ENCODE assay signal across 27 mouse cellular contexts in genomic region chr11:20136314-20136713, GRCm38 (mm10). TPM values are rescaled to one million over a fixed set of nuclear protein-coding genes. Genes with fewer than 3 reads are reported as not detected.
DNase-seq lines count a peak whose midpoint lies in the region; ATAC-seq lines count a peak whose summit lies in the region.
"Had no signal": no experiment of that assay in that cellular context is flagged by ENCODE, and none has a peak within 500 bp of the region (broad histone marks: within the 10 kb centered on the region; RNA-seq: fewer than 3 reads in every experiment).

No protein-coding gene starts in this region.

- WGBS in liver, embryonic 12.5 days (ENCODE audit: insufficient replicate concordance) = 73% methylated on average over 6 of the region's 6 CpGs
- WGBS in liver, embryonic 11.5 days = 72% methylated on average over 6 of the region's 6 CpGs
- WGBS in kidney, embryonic 14.5 days = 73% methylated on average over 6 of the region's 6 CpGs
- WGBS in forebrain, embryonic 11.5 days = 87% methylated on average over 6 of the region's 6 CpGs

- H3K36me3 ChIP-seq in liver, embryonic 12.5 days = no peaks in the 10 kb centered on the region
- no peaks in the 10 kb centered on the region for H3K36me3 ChIP-seq in liver, embryonic 11.5 days (ENCODE audit: control insufficient read depth, insufficient read depth, low read length)
- no peaks in the 10 kb centered on the region for H3K36me3 ChIP-seq in kidney, embryonic 14.5 days (ENCODE audit: control insufficient read depth, insufficient read depth, low read length)
- no peaks in the 10 kb centered on the region for H3K36me3 ChIP-seq in forebrain, embryonic 11.5 days (ENCODE audit: control insufficient read depth, insufficient read depth, low read length)
- H3K36me3 ChIP-seq: embryonic facial prominence, embryonic 13.5 days; heart, embryonic 10.5 days; hindbrain, embryonic 10.5 days; limb, embryonic 10.5 days; midbrain, embryonic 12.5 days; neural tube, embryonic 15.5 days had no signal

- H3K27ac ChIP-seq in liver, embryonic 12.5 days = 0 out of 2 replicates have a peak overlapping the region, but pooled peaks have one; percentile 0
- H3K27ac ChIP-seq in liver, embryonic 11.5 days (ENCODE audit: low read depth, low read length) = no peak overlapping the region
- H3K27ac ChIP-seq in kidney, embryonic 14.5 days (ENCODE audit: low read depth, low read length) = peak overlapping the region; percentile 25; the same call in 1 of the 2 replicates
- H3K27ac ChIP-seq in forebrain, embryonic 11.5 days (ENCODE audit: low read depth, low read length) = no peak overlapping the region
- H3K27ac ChIP-seq: embryonic facial prominence, embryonic 13.5 days; forebrain, embryonic 13.5 days; gastrocnemius, adult 2 months; heart, embryonic 10.5 days; hindbrain, embryonic 10.5 days; hindbrain, postnatal 0 days; limb, embryonic 10.5 days; midbrain, embryonic 12.5 days; neural tube, embryonic 15.5 days had no signal

- H3K4me2 ChIP-seq in liver, embryonic 12.5 days = no peak overlapping the region
- H3K4me2 ChIP-seq in liver, embryonic 11.5 days = no peak overlapping the region
- no peak overlapping the region for H3K4me2 ChIP-seq in kidney, embryonic 14.5 days (replicated peaks; ENCODE audit: low read depth, low read length)
- H3K4me2 ChIP-seq in forebrain, embryonic 11.5 days (ENCODE audit: low read depth, low read length, severe bottlenecking) = no peak overlapping the region
- H3K4me2 ChIP-seq: embryonic facial prominence, embryonic 13.5 days; forebrain, embryonic 13.5 days; midbrain, embryonic 12.5 days; neural tube, embryonic 15.5 days had no signal

- DNase-seq in liver, embryonic 11.5 days (ENCODE audit: low spot score) = no peak
- peak; percentile 55 to 70 for DNase-seq in kidney, postnatal 36 days
- DNase-seq in yolk sac, embryonic 10.5 days (ENCODE audit: low spot score) = peak; percentile 50
- DNase-seq in forebrain, embryonic 11.5 days (ENCODE audit: low spot score) = no peak
- no peak for DNase-seq in left cerebral cortex, postnatal 14 days (ENCODE audit: low spot score in 2 of 2)
- DNase-seq in embryo, embryonic 10.5 days (ENCODE audit: low spot score) = no peak
- DNase-seq: adrenal gland, adult 8-10 months; cerebellum, adult 11-12 months; cerebellum, postnatal 25 days; embryo, embryonic 11 days; gastrocnemius, adult 2 months; lung, adult 18-20 months; lung, postnatal 10 days; right cerebral cortex, adult 18-20 months; thymus, adult 2 months had no signal

- 0 out of 2 replicates have a peak, but pooled peaks cover 3% of the 10 kb centered on the region for H3K4me1 ChIP-seq in liver, embryonic 12.5 days
- 0 out of 2 replicates have a peak, but pooled peaks cover 3% of the 10 kb centered on the region for H3K4me1 ChIP-seq in liver, embryonic 11.5 days (replicated peaks; ENCODE audit: control insufficient read depth, insufficient read depth, low read length)
- no peaks in the 10 kb centered on the region for H3K4me1 ChIP-seq in kidney, embryonic 14.5 days (ENCODE audit: control insufficient read depth, insufficient read depth, low read length)
- no peaks in the 10 kb centered on the region for H3K4me1 ChIP-seq in forebrain, embryonic 11.5 days (replicated peaks; ENCODE audit: control insufficient read depth, insufficient read depth, low read length)
- H3K4me1 ChIP-seq: embryonic facial prominence, embryonic 13.5 days; forebrain, embryonic 13.5 days; heart, embryonic 10.5 days; hindbrain, embryonic 10.5 days; limb, embryonic 10.5 days; midbrain, embryonic 12.5 days; neural tube, embryonic 15.5 days had no signal

- H3K9ac ChIP-seq in liver, embryonic 12.5 days = no peak overlapping the region
- H3K9ac ChIP-seq in liver, embryonic 11.5 days (ENCODE audit: low read depth, low read length) = no peak overlapping the region
- no peak overlapping the region for H3K9ac ChIP-seq in kidney, embryonic 14.5 days (ENCODE audit: low read depth, low read length)
- no peak overlapping the region for H3K9ac ChIP-seq in forebrain, embryonic 11.5 days (ENCODE audit: low read length)
- H3K9ac ChIP-seq: embryonic facial prominence, embryonic 13.5 days; forebrain, embryonic 13.5 days; midbrain, embryonic 12.5 days; neural tube, embryonic 15.5 days had no signal

- no peak overlapping the region for H3K4me3 ChIP-seq in liver, embryonic 12.5 days
- no peak overlapping the region for H3K4me3 ChIP-seq in liver, embryonic 11.5 days (ENCODE audit: low read depth, low read length)
- no peak overlapping the region for H3K4me3 ChIP-seq in kidney, embryonic 14.5 days (ENCODE audit: low read length)
- no peak overlapping the region for H3K4me3 ChIP-seq in forebrain, embryonic 11.5 days (ENCODE audit: low read depth, low read length)
- H3K4me3 ChIP-seq: embryonic facial prominence, embryonic 13.5 days; erythroblast, embryonic 14.5 days; forebrain, embryonic 13.5 days; gastrocnemius, adult 2 months; heart, embryonic 10.5 days; hindbrain, embryonic 10.5 days; limb, embryonic 10.5 days; midbrain, embryonic 12.5 days; neural tube, embryonic 15.5 days had no signal

- H3K27me3 ChIP-seq in liver, embryonic 12.5 days (replicated peaks) = no peaks in the 10 kb centered on the region
- no peaks in the 10 kb centered on the region for H3K27me3 ChIP-seq in liver, embryonic 11.5 days (replicated peaks; ENCODE audit: control insufficient read depth, insufficient read depth, low read length)
- H3K27me3 ChIP-seq in kidney, embryonic 14.5 days (ENCODE audit: control insufficient read depth, insufficient read depth, low read length) = no peaks in the 10 kb centered on the region
- H3K27me3 ChIP-seq in forebrain, embryonic 11.5 days (ENCODE audit: control insufficient read depth, insufficient read depth, low read length) = no peaks in the 10 kb centered on the region
- H3K27me3 ChIP-seq: embryonic facial prominence, embryonic 13.5 days; forebrain, embryonic 13.5 days; midbrain, embryonic 12.5 days; neural tube, embryonic 15.5 days had no signal

- ATAC-seq in liver, embryonic 12.5 days = no peak
- ATAC-seq in liver, embryonic 11.5 days (replicated peaks; ENCODE audit: low FRiP score) = no peak
- ATAC-seq in kidney, embryonic 14.5 days (ENCODE audit: low FRiP score, low TSS enrichment) = peak; percentile 32; the same call in 1 of the 2 replicates
- ATAC-seq in forebrain, embryonic 11.5 days (replicated peaks; ENCODE audit: low FRiP score) = no peak
- ATAC-seq: activated CD4-positive, CD25-positive, alpha-beta regulatory T cell, adult 4 months; forebrain, embryonic 13.5 days; hindbrain, postnatal 0 days had no signal

- H3K9me3 ChIP-seq in liver, embryonic 12.5 days (replicated peaks) = no peaks in the 10 kb centered on the region
- no peaks in the 10 kb centered on the region for H3K9me3 ChIP-seq in liver, embryonic 11.5 days (ENCODE audit: control insufficient read depth, low read length)
- H3K9me3 ChIP-seq in kidney, embryonic 14.5 days (ENCODE audit: control insufficient read depth, low read length) = no peaks in the 10 kb centered on the region
- H3K9me3 ChIP-seq in forebrain, embryonic 11.5 days (ENCODE audit: control insufficient read depth, low read length) = no peaks in the 10 kb centered on the region
- H3K9me3 ChIP-seq: embryonic facial prominence, embryonic 13.5 days; forebrain, embryonic 13.5 days; heart, embryonic 10.5 days; hindbrain, embryonic 10.5 days; limb, embryonic 10.5 days; midbrain, embryonic 12.5 days; neural tube, embryonic 15.5 days had no signal

- intact Hi-C loops in left cerebral cortex, postnatal 14 days (cut with DNase I) = no loop called here

RNA-seq across cellular contexts. Expression of gene Actr2, which starts 23.6 kb away (rescaled TPM):
- 77.8 and 78.1 TPM in 2 replicates for polyA plus RNA-seq in liver, embryonic 12.5 days (2016; fragmentation: Nextera tagmentation; extraction: Ambion mirVana)
- 64.4 and 74.5 TPM in 2 replicates for polyA plus RNA-seq in liver, embryonic 11.5 days (2014; fragmentation: Nextera tagmentation; extraction: Ambion mirVana)
- polyA plus RNA-seq in kidney, embryonic 14.5 days (2014; fragmentation: Nextera tagmentation; extraction: Ambion mirVana) = 71.5 and 87.1 TPM in 2 replicates
- 67.5 and 72.6 TPM in 2 replicates for polyA plus RNA-seq in forebrain, embryonic 11.5 days (2014; fragmentation: Nextera tagmentation; extraction: Ambion mirVana)
- 100 to 1,000 TPM; 293 to 298 TPM for total RNA-seq in left cerebral cortex, postnatal 14 days (2021)

Comparison
In these comparisons a context has a peak if more than half of its experiments do, and no peak if none do; other contexts are left out.
1. H3K27ac ChIP-seq: peak in liver, embryonic 12.5 days (single experiment) and kidney, embryonic 14.5 days (single experiment); none in liver, embryonic 11.5 days (single experiment) and forebrain, embryonic 11.5 days (single experiment).
2. DNase-seq: peak in kidney, postnatal 36 days (2 of 2) and yolk sac, embryonic 10.5 days (single experiment); none in liver, embryonic 11.5 days (single experiment), forebrain, embryonic 11.5 days (single experiment), left cerebral cortex, postnatal 14 days (0 of 2) and embryo, embryonic 10.5 days (single experiment).